Mouse (Mus musculus) lung, embryonic 14.5 days (tissue): ENCODE measurements around the gene Sypl. TPM values are rescaled to one million over a fixed set of nuclear protein-coding genes. Genes with fewer than 3 reads are reported as not detected.

Experiments
- ATAC-seq: fragments of 200-750 bp; cut with Nextera tagmentation; 2 replicates; pipeline ENCODE4 v1.8.0; 2017; ENCODE audit warnings: mild to moderate bottlenecking, moderate TSS enrichment, moderate library complexity; ENCODE audit not compliant: insufficient read depth
- DNase-seq: peaks from one replicate; pipeline ENCODE4 v3.0.0-alpha.2; 2015
- H3K27ac ChIP-seq: fragments of 300-500 bp; sonication (generic); 2 replicates; pipeline ENCODE4 v1.5.1; 2014; ENCODE audit warnings: low read depth, mild to moderate bottlenecking, moderate library complexity
- H3K27me3 ChIP-seq: fragments of 300-500 bp; sonication (generic); 2 replicates; pipeline ENCODE4 v1.6.1; 2014; ENCODE audit warnings: low read length, control low read depth; ENCODE audit not compliant: insufficient read depth
- H3K36me3 ChIP-seq: fragments of 300-500 bp; sonication (generic); 2 replicates; pipeline ENCODE4 v1.6.1; 2014; ENCODE audit warnings: control low read depth; ENCODE audit not compliant: insufficient read depth
- H3K4me1 ChIP-seq: fragments of 300-500 bp; sonication (generic); 2 replicates; pipeline ENCODE4 v1.6.1; 2014; ENCODE audit warnings: antibody characterized with exemption, control low read depth; ENCODE audit not compliant: insufficient read depth
- H3K4me2 ChIP-seq: fragments of 300-500 bp; sonication (generic); 2 replicates; pipeline ENCODE4 v1.6.1; 2014; ENCODE audit warnings: mild to moderate bottlenecking
- H3K4me3 ChIP-seq: fragments of 300-500 bp; sonication (generic); 2 replicates; pipeline ENCODE4 v1.5.1; 2014; ENCODE audit warnings: low read depth, low read length
- H3K9ac ChIP-seq: fragments of 300-500 bp; sonication (generic); 2 replicates; pipeline ENCODE4 v1.6.1; 2014
- H3K9me3 ChIP-seq: fragments of 300-500 bp; sonication (generic); 2 replicates; pipeline ENCODE4 v1.6.1; 2016; ENCODE audit warnings: low read depth, low read length, control low read depth
- CTCF ChIP-seq: IDR thresholded peaks from 2 replicates; pipeline ENCODE4 v1.5.1; 2016; ENCODE audit warnings: antibody characterized with exemption, low read depth
- WGBS: fragments of 180-500 bp; shearing (Covaris S2); extraction: QIAGEN DNeasy Blood & Tissue Kit; methylation state at CpG from one replicate; pipeline ENCODE4 v1.1.7; 2014; 5-methylcytosine and 5-hydroxymethylcytosine counted together
- polyA plus RNA-seq: library from polyadenylated mRNA; unstranded; fragments of >200 nt; fragmentation: Nextera tagmentation; extraction: Ambion mirVana; gene quantifications from 2 replicates; pipeline ENCODE4 v1.2.1, GENCODE M21; 2014

Gene Sypl
- polyA plus RNA-seq, 1 experiment from 2014 or later, result 133 TPM

- TF ChIP-seq CTCF, result no peak
- Histone ChIP-seq H3K27me3 (no peaks in the 10 kb centered on the region), H3K36me3 (no peaks in the 10 kb centered on the region), H3K9me3 (no peaks in the 10 kb centered on the region), H3K9ac (no peak overlapping the region), H3K4me1 (no peaks in the 10 kb centered on the region), H3K4me2 (no peak overlapping the region), H3K27ac (no peak overlapping the region), H3K4me3 (no peak overlapping the region)
- 63% methylated on average over 6 of the region's 6 CpGs for WGBS
- no peak for ATAC-seq
- DNase-seq, result no peak
These were observed 70.8 kb downstream of the Sypl start for GRCm38 (mm10) chr12:33024524-33024923.

- H3K4me1 ChIP-seq, result no peaks in the 10 kb centered on the region
- no peaks in the 10 kb centered on the region for H3K9me3 ChIP-seq
- peak; percentile 95 for TF ChIP-seq CTCF
- no peaks in the 10 kb centered on the region for H3K36me3 ChIP-seq
- H3K4me2 ChIP-seq, result 0 out of 2 replicates have a peak overlapping the region, but pooled peaks have one; percentile 21
- H3K4me3 ChIP-seq, result no peak overlapping the region
- ATAC-seq, result peak; percentile 45
- no peaks in the 10 kb centered on the region for H3K27me3 ChIP-seq
- H3K9ac ChIP-seq, result no peak overlapping the region
- DNase-seq, result peak; percentile 93
- 2% methylated on average over 10 of the region's 10 CpGs for WGBS
- no peak overlapping the region for H3K27ac ChIP-seq
These were observed 73.4 kb downstream of the Sypl start for GRCm38 (mm10) chr12:33027093-33027492.

- Histone ChIP-seq H3K4me2 (no peak overlapping the region), H3K9ac (no peak overlapping the region)
- peak; percentile 18; the same call in 1 of the 2 replicates for ATAC-seq
These were observed 74.5 kb downstream of the Sypl start for GRCm38 (mm10) chr12:33028109-33028691.

GRCm38 (mm10) chr12:33028708-33029107 lies 75.0 kb downstream of the Sypl start:
- H3K27ac ChIP-seq, result no peak overlapping the region
- ATAC-seq (peak; percentile 13; the same call in 1 of the 2 replicates), DNase-seq (no peak)
- H3K9ac ChIP-seq, result no peak overlapping the region
- no peaks in the 10 kb centered on the region for H3K9me3 ChIP-seq
- H3K4me1 ChIP-seq, result no peaks in the 10 kb centered on the region
- no peak overlapping the region for H3K4me3 ChIP-seq
- no peak overlapping the region for H3K4me2 ChIP-seq
- 54% methylated on average over 13 of the region's 13 CpGs for WGBS
- no peak for TF ChIP-seq CTCF
- no peaks in the 10 kb centered on the region for H3K36me3 ChIP-seq
- H3K27me3 ChIP-seq, result no peaks in the 10 kb centered on the region

More at GRCm38 (mm10) chr12:33028109-33028691, 74.5 kb downstream of the Sypl start:
- WGBS, result 43% methylated on average over 10 of the region's 10 CpGs
- H3K27ac ChIP-seq, result no peak overlapping the region
- no peaks in the 10 kb centered on the region for H3K9me3 ChIP-seq
- no peaks in the 10 kb centered on the region for H3K36me3 ChIP-seq
- H3K4me3 ChIP-seq, result no peak overlapping the region
- no peaks in the 10 kb centered on the region for H3K4me1 ChIP-seq
- DNase-seq, result peak; percentile 55
- TF ChIP-seq CTCF, result peak; percentile 53
- no peaks in the 10 kb centered on the region for H3K27me3 ChIP-seq

Other genes with a start within 250 kb of the Sypl start
- gene Nampt, start 134.3 kb upstream of the Sypl start, polyA plus RNA-seq, result 31.7 and 33.7 TPM in 2 replicates
- gene Cdhr3, start 139.0 kb downstream of the Sypl start, polyA plus RNA-seq, result not detected in 2 replicates
- gene Atxn7l1, start 193.8 kb downstream of the Sypl start, polyA plus RNA-seq, result 14.4 and 16.5 TPM in 2 replicates